Mouse (Mus musculus) intestine, embryonic 14.5 days (tissue): Measurements from ENCODE around the gene Grrp1. TPM values are rescaled to one million over a fixed set of nuclear protein-coding genes. Genes with fewer than 3 reads are reported as not detected.
A peak's percentile ranks its signal among the peaks of the same experiment; 100 is the strongest.

Experiments
- ATAC-seq: fragments of 200-750 bp; cut with Nextera tagmentation; replicated peaks from 2 replicates; pipeline ENCODE4 v1.8.0; 2017; ENCODE audit warnings: low read depth, moderate number of reproducible peaks, moderate TSS enrichment, moderate library complexity; ENCODE audit not compliant: low FRiP score, low TSS enrichment
- DNase-seq: peaks from one replicate; pipeline ENCODE4 v3.0.0-alpha.2; 2018; ENCODE audit warnings: low spot score
- H3K27ac ChIP-seq: fragments of 300-500 bp; sonication (generic); 2 replicates; pipeline ENCODE4 v1.5.1; 2014; ENCODE audit warnings: low read depth, mild to moderate bottlenecking, control low read depth
- H3K27me3 ChIP-seq: fragments of 300-500 bp; sonication (generic); replicated peaks from 2 replicates; pipeline ENCODE4 v1.6.1; 2014; ENCODE audit warnings: low read length, control low read depth; ENCODE audit not compliant: control insufficient read depth, insufficient read depth
- H3K36me3 ChIP-seq: fragments of 300-500 bp; sonication (generic); 2 replicates; pipeline ENCODE4 v1.6.1; 2014; ENCODE audit warnings: low read length, control low read depth; ENCODE audit not compliant: control insufficient read depth, insufficient read depth
- H3K4me1 ChIP-seq: fragments of 300-500 bp; sonication (generic); replicated peaks from 2 replicates; pipeline ENCODE4 v1.6.1; 2014; ENCODE audit warnings: low read length, control low read depth, mixed read lengths; ENCODE audit not compliant: control insufficient read depth, insufficient read depth
- H3K4me2 ChIP-seq: fragments of 300-500 bp; sonication (generic); 2 replicates; pipeline ENCODE4 v1.6.1; 2014; ENCODE audit warnings: low read length
- H3K4me3 ChIP-seq: fragments of 300-500 bp; sonication (generic); 2 replicates; pipeline ENCODE4 v1.5.1; 2014; ENCODE audit warnings: low read depth, low read length, control low read depth, mixed read lengths
- H3K9ac ChIP-seq: fragments of 300-500 bp; sonication (generic); 2 replicates; pipeline ENCODE4 v1.6.1; 2014; ENCODE audit warnings: mild to moderate bottlenecking, low read length
- H3K9me3 ChIP-seq: fragments of 300-500 bp; sonication (generic); 2 replicates; pipeline ENCODE4 v1.6.1; 2016; ENCODE audit warnings: low read length, control low read depth; ENCODE audit not compliant: control insufficient read depth
- WGBS: fragments of 180-500 bp; shearing (Covaris S2); extraction: QIAGEN DNeasy Blood & Tissue Kit; methylation state at CpG from one replicate; pipeline ENCODE4 v1.1.7; 2014; 5-methylcytosine and 5-hydroxymethylcytosine counted together
- polyA plus RNA-seq: library from polyadenylated mRNA; unstranded; fragments of >200 nt; fragmentation: Nextera tagmentation; extraction: Ambion mirVana; gene quantifications from 2 replicates; pipeline ENCODE4 v1.2.1, GENCODE M21; 2014

The Grrp1 gene
- polyA plus RNA-seq, 1 experiment from 2014 or later, result 4.5 TPM

GRCm38 (mm10) chr4:134257198-134258009, 3.5 kb upstream of the Grrp1 start:
- no peak overlapping the region for H3K4me2 ChIP-seq
- no peak overlapping the region for H3K27ac ChIP-seq
- peaks cover 29% of the 10 kb centered on the region for H3K4me1 ChIP-seq
- DNase-seq, result no peak
- H3K9me3 ChIP-seq, result no peaks in the 10 kb centered on the region
- H3K36me3 ChIP-seq, result no peaks in the 10 kb centered on the region
- no peak for ATAC-seq
- H3K9ac ChIP-seq, result no peak overlapping the region
- no peak overlapping the region for H3K4me3 ChIP-seq
- WGBS, result 34% methylated on average over 11 of the region's 11 CpGs
- H3K27me3 ChIP-seq, result peaks cover 14% of the 10 kb centered on the region

DNA sequence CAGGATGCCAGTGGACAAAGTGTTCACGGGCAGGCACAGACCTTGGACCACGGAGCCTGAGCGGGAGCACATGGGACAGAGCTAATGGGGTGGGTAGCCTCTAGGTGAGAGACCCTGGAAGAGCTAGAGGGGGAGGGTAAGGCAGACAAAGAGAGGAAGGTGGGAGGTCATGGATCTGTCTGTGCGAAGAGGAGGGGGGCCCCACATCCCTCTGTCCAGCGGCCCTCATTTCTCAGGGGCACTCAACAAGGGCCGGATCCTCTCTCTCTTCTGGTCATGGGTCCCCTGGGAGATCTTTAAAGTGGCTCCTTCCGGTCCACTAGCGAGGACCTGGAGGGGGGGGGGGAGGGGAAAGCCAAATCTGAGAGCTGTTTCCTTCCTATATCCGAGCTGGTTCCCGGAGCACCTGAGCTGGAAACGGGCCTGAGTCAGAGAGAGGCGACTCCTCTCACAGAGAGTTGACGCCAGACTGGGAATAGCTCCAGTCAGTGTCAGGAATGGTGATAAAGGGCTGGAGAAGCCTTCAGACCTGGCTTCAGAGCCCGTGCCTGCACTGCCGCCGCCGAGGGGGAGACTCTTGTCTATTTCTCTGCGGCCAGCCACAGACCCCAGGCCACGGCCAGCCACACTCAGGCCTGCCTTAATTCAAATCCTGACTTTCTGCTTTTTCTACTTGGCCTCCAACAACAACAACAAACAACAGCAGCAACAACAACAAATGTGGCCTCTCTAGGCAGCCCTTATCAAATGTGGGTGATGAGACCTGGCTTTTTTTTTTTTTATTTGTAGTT, 2.7 kb upstream of the Grrp1 start:
- Histone ChIP-seq H3K36me3 (no peaks in the 10 kb centered on the region), H3K4me1 (peaks cover 37% of the 10 kb centered on the region), H3K9me3 (no peaks in the 10 kb centered on the region), H3K4me2 (peak overlapping the region; percentile 20), H3K27ac (no peak overlapping the region), H3K9ac (no peak overlapping the region), H3K4me3 (no peak overlapping the region), H3K27me3 (peaks cover 22% of the 10 kb centered on the region)
- ATAC-seq (no peak), DNase-seq (no peak)
- 21% methylated on average over 18 of the region's 19 CpGs for WGBS

- ATAC-seq, result no peak
- H3K27me3 ChIP-seq, result peaks cover 30% of the 10 kb centered on the region
- DNase-seq, result no peak
- H3K4me1 ChIP-seq, result peaks cover 44% of the 10 kb centered on the region
- H3K9me3 ChIP-seq, result no peaks in the 10 kb centered on the region
- no peaks in the 10 kb centered on the region for H3K36me3 ChIP-seq
- peak overlapping the region; percentile 20; the same call in 1 of the 2 replicates for H3K4me2 ChIP-seq
- H3K4me3 ChIP-seq, result no peak overlapping the region
- no peak overlapping the region for H3K27ac ChIP-seq
- H3K9ac ChIP-seq, result no peak overlapping the region
- 36% methylated on average over 4 of the region's 4 CpGs for WGBS
Measured at GRCm38 (mm10) chr4:134255854-134256253, 1.9 kb upstream of the Grrp1 start.

DNA sequence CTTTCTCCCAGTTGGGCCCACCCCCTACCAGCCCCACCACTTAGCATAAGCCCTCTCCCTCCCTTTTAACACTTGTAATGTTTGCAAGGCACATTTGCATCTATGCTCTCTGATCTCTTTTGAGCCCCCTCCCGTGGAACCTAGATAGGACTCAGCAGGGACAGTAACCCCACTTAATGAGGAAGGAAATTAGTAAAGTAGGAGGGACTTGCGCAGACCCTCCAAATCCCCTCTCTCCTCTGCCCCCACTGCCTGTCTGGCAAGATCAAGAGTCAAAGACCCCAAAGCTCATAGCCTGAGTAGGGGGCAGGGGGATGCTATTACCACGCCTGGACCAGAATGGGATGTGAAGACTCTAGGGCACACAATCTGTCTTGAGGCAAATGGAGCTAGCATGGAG, 929 bp upstream of the Grrp1 start:
- no peak overlapping the region for H3K4me3 ChIP-seq
- no peak overlapping the region for H3K27ac ChIP-seq
- no peak overlapping the region for H3K9ac ChIP-seq
- WGBS, result 45% methylated on average over 3 of the region's 3 CpGs
- no peaks in the 10 kb centered on the region for H3K36me3 ChIP-seq
- no peak for ATAC-seq
- no peak for DNase-seq
- H3K9me3 ChIP-seq, result no peaks in the 10 kb centered on the region
- H3K4me2 ChIP-seq, result no peak overlapping the region
- H3K27me3 ChIP-seq, result peaks cover 40% of the 10 kb centered on the region
- peaks cover 49% of the 10 kb centered on the region for H3K4me1 ChIP-seq

- peak overlapping the region; percentile 94 for H3K4me2 ChIP-seq
- ATAC-seq (no peak), DNase-seq (no peak)
- 11% methylated on average over 15 of the region's 15 CpGs for WGBS
- no peaks in the 10 kb centered on the region for H3K9me3 ChIP-seq
- H3K27me3 ChIP-seq, result peaks cover 48% of the 10 kb centered on the region
- peak overlapping the region; percentile 40 for H3K4me3 ChIP-seq
- peaks cover 49% of the 10 kb centered on the region for H3K4me1 ChIP-seq
- peak overlapping the region; percentile 27 for H3K9ac ChIP-seq
- no peak overlapping the region for H3K27ac ChIP-seq
- no peaks in the 10 kb centered on the region for H3K36me3 ChIP-seq
Measured at GRCm38 (mm10) chr4:134252911-134253721, 790 bp downstream of the Grrp1 start.

- peak overlapping the region; percentile 49; the same call in 1 of the 2 replicates for H3K9ac ChIP-seq
- H3K36me3 ChIP-seq, result no peaks in the 10 kb centered on the region
- peaks cover 49% of the 10 kb centered on the region for H3K4me1 ChIP-seq
- ATAC-seq, result no peak
- H3K27ac ChIP-seq, result no peak overlapping the region
- 9% methylated on average over 22 of the region's 22 CpGs for WGBS
- DNase-seq, result no peak
- H3K4me3 ChIP-seq, result peak overlapping the region; percentile 40
- peaks cover 56% of the 10 kb centered on the region for H3K27me3 ChIP-seq
- no peaks in the 10 kb centered on the region for H3K9me3 ChIP-seq
- H3K4me2 ChIP-seq, result peak overlapping the region; percentile 94
Measured at GRCm38 (mm10) chr4:134252131-134252910, 1.6 kb downstream of the Grrp1 start.

DNA sequence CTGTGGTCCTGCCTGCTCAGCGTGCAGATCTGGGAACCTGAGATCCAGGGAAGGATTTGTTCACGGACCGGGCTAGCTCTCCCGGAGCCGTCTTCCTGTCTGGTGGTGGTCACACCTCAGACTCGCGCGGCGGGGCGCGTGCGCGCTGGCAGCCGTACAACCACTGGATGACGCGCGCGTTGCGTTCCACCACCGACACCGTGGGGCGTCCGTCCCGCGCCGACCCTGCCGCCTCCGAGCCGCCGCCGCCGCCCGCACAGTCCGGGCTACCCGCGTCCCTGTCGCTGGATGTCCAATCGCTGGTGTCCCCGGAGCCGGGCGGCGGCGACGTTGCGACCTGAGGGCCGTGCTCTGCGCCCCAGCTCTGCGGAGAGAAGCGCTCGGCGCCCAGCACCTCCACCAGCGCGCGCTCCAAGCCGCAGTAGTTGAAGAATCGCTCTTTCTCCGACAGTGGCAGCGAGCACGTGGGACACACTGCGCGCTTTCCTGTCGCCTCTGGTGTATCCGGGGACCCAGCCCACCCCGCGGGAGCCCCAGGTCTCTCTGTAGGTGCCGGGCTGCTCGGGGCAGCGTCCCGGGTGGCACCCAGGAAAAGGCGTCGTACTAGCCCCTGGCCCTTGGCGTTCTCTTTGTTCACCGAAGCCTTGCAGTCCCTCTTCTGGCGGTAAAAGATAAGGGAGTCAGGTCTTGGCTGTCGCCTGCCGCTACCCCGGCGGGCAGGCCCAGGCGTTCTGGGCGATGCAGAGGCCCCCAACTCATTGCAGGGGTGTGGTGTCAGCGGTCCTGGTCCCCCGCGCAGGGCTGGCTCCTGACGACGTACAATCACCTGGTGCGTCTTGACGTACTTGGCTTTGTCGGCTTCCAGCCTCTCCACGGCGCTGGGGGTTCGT, 2.4 kb downstream of the Grrp1 start:
- no peak for ATAC-seq
- Histone ChIP-seq H3K36me3 (no peaks in the 10 kb centered on the region), H3K9me3 (no peaks in the 10 kb centered on the region), H3K27me3 (peaks cover 62% of the 10 kb centered on the region), H3K4me1 (peaks cover 44% of the 10 kb centered on the region), H3K4me2 (peak overlapping the region; percentile 94), H3K4me3 (peak overlapping the region; percentile 37), H3K27ac (no peak overlapping the region), H3K9ac (peak overlapping the region; percentile 49)
- peak; percentile 83 for DNase-seq
- 1% methylated on average over 72 of the region's 91 CpGs for WGBS
